Comparison of ENCODE assay signal across 9 mouse cellular contexts in genomic region chr7:109602562-109602961, GRCm38 (mm10).
A peak's percentile ranks its signal among the peaks of the same experiment; 100 is the strongest.
DNase-seq lines count a peak whose midpoint lies in the region; ATAC-seq and TF ChIP-seq lines count a peak whose summit lies in the region.
"Had no signal": no experiment of that assay in that cellular context is flagged by ENCODE, and none has a peak within 500 bp of the region (broad histone marks: within the 10 kb centered on the region; RNA-seq: fewer than 3 reads in every experiment).

No protein-coding gene starts in this region.

- TF ChIP-seq CTCF in bone marrow, adult 2 months (IDR thresholded peaks at IDR 0.05; ENCODE audit: control insufficient read depth, insufficient read depth, low read length), result no peak

- H3K36me3 ChIP-seq in erythroblast, embryonic 14.5 days (ENCODE audit: control insufficient read depth), result peaks cover 18% of the 10 kb centered on the region
- H3K36me3 ChIP-seq in kidney, embryonic 16.5 days (ENCODE audit: insufficient read depth, low read length), result no peaks in the 10 kb centered on the region
- H3K36me3 ChIP-seq: neural tube, embryonic 15.5 days had no signal

- TF ChIP-seq POLR2A in bone marrow, adult 2 months (IDR thresholded peaks at IDR 0.05; ENCODE audit: borderline replicate concordance, control insufficient read depth, low read depth, low read length), result peak; percentile 39; the same call in 1 of the 2 replicates

- no peak overlapping the region for H3K4me2 ChIP-seq in kidney, embryonic 16.5 days (replicated peaks; ENCODE audit: low read depth, low read length)
- H3K4me2 ChIP-seq: neural tube, embryonic 15.5 days had no signal

- H3K4me1 ChIP-seq in bone marrow, adult 2 months (ENCODE audit: control insufficient read depth, insufficient read depth, low read length), result no peaks in the 10 kb centered on the region
- peaks cover 67% of the 10 kb centered on the region for H3K4me1 ChIP-seq in erythroblast, embryonic 14.5 days (ENCODE audit: control insufficient read depth)
- peaks cover 21% of the 10 kb centered on the region for H3K4me1 ChIP-seq in kidney, embryonic 16.5 days (ENCODE audit: insufficient read depth, low read length)

- H3K9me3 ChIP-seq in erythroblast, embryonic 14.5 days (ENCODE audit: control insufficient read depth, low read length), result no peaks in the 10 kb centered on the region
- H3K9me3 ChIP-seq in kidney, embryonic 16.5 days (ENCODE audit: low read length), result no peaks in the 10 kb centered on the region
- H3K9me3 ChIP-seq: neural tube, embryonic 15.5 days had no signal

- DNase-seq in lung, postnatal 25 days (ENCODE audit: low spot score), result peak; percentile 79
- DNase-seq in thymus, postnatal 10 days (ENCODE audit: low spot score in 2 of 2), result no peak
- DNase-seq in cerebellum, adult 8-10 months, result no peak

- H3K4me3 ChIP-seq in bone marrow, adult 2 months (replicated peaks; ENCODE audit: control insufficient read depth, low read depth, low read length), result peak overlapping the region; percentile 63
- H3K4me3 ChIP-seq in erythroblast, embryonic 14.5 days (replicated peaks), result peak overlapping the region; percentile 63
- no peak overlapping the region for H3K4me3 ChIP-seq in kidney, embryonic 16.5 days (ENCODE audit: low read length)
- H3K4me3 ChIP-seq: neural tube, embryonic 15.5 days had no signal

- peak; percentile 70 for ATAC-seq in kidney, embryonic 16.5 days (ENCODE audit: low FRiP score, low TSS enrichment)
- ATAC-seq in CD4-positive, CD25-positive, alpha-beta regulatory T cell, adult 4 months, result no peak

- WGBS in bone marrow, adult 2 months, result 68% methylated on average over 5 of the region's 5 CpGs
- 49% methylated on average over 5 of the region's 5 CpGs for WGBS in kidney, embryonic 16.5 days

- H3K9ac ChIP-seq in kidney, embryonic 16.5 days (replicated peaks; ENCODE audit: low read length), result no peak overlapping the region
- H3K9ac ChIP-seq: neural tube, embryonic 15.5 days had no signal

- peak overlapping the region; percentile 79 for H3K27ac ChIP-seq in bone marrow, adult 2 months (ENCODE audit: control insufficient read depth, insufficient read depth, low read depth, low read length, poor library complexity)
- H3K27ac ChIP-seq in kidney, embryonic 16.5 days (ENCODE audit: low read length), result peak overlapping the region; percentile 63; the same call in 1 of the 2 replicates
- H3K27ac ChIP-seq: macrophage; neural tube, embryonic 15.5 days had no signal

- H3K27me3 ChIP-seq in erythroblast, embryonic 14.5 days (ENCODE audit: control insufficient read depth), result no peaks in the 10 kb centered on the region
- H3K27me3 ChIP-seq in kidney, embryonic 16.5 days (ENCODE audit: insufficient read depth, low read length), result no peaks in the 10 kb centered on the region
- H3K27me3 ChIP-seq: neural tube, embryonic 15.5 days had no signal
